Mouse (Mus musculus) urinary bladder, postnatal 25 days (tissue): ENCODE results near the gene Mcoln3.
A peak's percentile ranks its signal among the peaks of the same experiment; 100 is the strongest.

Experiments used
- DNase-seq: peaks from one replicate; pipeline ENCODE4 v3.0.0; 2022; ENCODE audit warnings: low spot score

Gene Mcoln3

GRCm38 (mm10) chr3:146174215-146174614 is 57.0 kb downstream of the Mcoln3 start:
- DNase-seq: no peak

- DNase-seq: no peak
These were observed 60.0 kb downstream of the Mcoln3 start for GRCm38 (mm10) chr3:146177295-146177694.

GRCm38 (mm10) chr3:146177748-146178582 is 60.7 kb downstream of the Mcoln3 start:
- peak; percentile 82 for DNase-seq

- no peak for DNase-seq
These were observed 63.1 kb downstream of the Mcoln3 start for GRCm38 (mm10) chr3:146180341-146180740.

- DNase-seq: peak; percentile 30
These were observed 63.7 kb downstream of the Mcoln3 start for GRCm38 (mm10) chr3:146180986-146181385.

GRCm38 (mm10) chr3:146184992-146185657 is 67.9 kb downstream of the Mcoln3 start:
- DNase-seq: peak; percentile 47

- no peak for DNase-seq
These were observed 68.8 kb downstream of the Mcoln3 start for GRCm38 (mm10) chr3:146186033-146186432.

- DNase-seq: no peak
These were observed 72.7 kb downstream of the Mcoln3 start for GRCm38 (mm10) chr3:146189933-146190332.
